Mouse (Mus musculus) liver, adult 2 months (tissue): ENCODE measurements around the gene Ube2g2. TPM values are rescaled to one million over a fixed set of nuclear protein-coding genes. Genes with fewer than 3 reads are reported as not detected.

ENCODE experiments used
- DNase-seq: peaks from one replicate; pipeline ENCODE4 v3.0.0-alpha.2; 2011; ENCODE audit warnings: low read depth, low spot score; ENCODE audit errors: extremely low read depth
- H3K27ac ChIP-seq: fragments of 200-500 bp; replicated peaks from 2 replicates; pipeline ENCODE4 v1.5.1; 2012; ENCODE audit warnings: low read depth, mild to moderate bottlenecking, control low read depth, inconsistent platforms, low read length; ENCODE audit not compliant: insufficient read depth
- H3K27me3 ChIP-seq: fragments of 200-500 bp; 2 replicates; pipeline ENCODE4 v1.6.1; 2012; ENCODE audit warnings: mild to moderate bottlenecking, moderate library complexity, low read length, inconsistent platforms; ENCODE audit not compliant: control insufficient read depth, insufficient read depth
- H3K36me3 ChIP-seq: fragments of 200-500 bp; 2 replicates; pipeline ENCODE4 v1.6.1; 2012; ENCODE audit warnings: low read length, inconsistent platforms; ENCODE audit not compliant: control insufficient read depth, insufficient read depth
- H3K4me1 ChIP-seq: fragments of 200-500 bp; 2 replicates; pipeline ENCODE4 v1.6.1; 2011; ENCODE audit warnings: low read length; ENCODE audit not compliant: control insufficient read depth, insufficient read depth
- H3K4me3 ChIP-seq: fragments of 200-500 bp; 2 replicates; pipeline ENCODE4 v1.5.1; 2011; ENCODE audit warnings: low read depth, mild to moderate bottlenecking, control low read depth, low read length, moderate library complexity; ENCODE audit not compliant: insufficient read depth
- H3K79me2 ChIP-seq: fragments of 200-500 bp; 2 replicates; pipeline ENCODE4 v1.6.1; 2012; ENCODE audit warnings: inconsistent platforms, mild to moderate bottlenecking, low read length, moderate library complexity; ENCODE audit not compliant: control insufficient read depth, insufficient read depth
- H3K9ac ChIP-seq: fragments of 200-500 bp; 2 replicates; pipeline ENCODE4 v1.6.1; 2012; ENCODE audit warnings: low read depth, mild to moderate bottlenecking, control low read depth, inconsistent platforms, low read length
- CTCF ChIP-seq: fragments of 200-500 bp; IDR thresholded peaks from 2 replicates; pipeline ENCODE4 v1.5.1; 2011; ENCODE audit warnings: low read depth, low read length, control low read depth
- POLR2A ChIP-seq: fragments of 200-500 bp; IDR thresholded peaks from 2 replicates; pipeline ENCODE4 v1.6.1; 2011; ENCODE audit warnings: low read length, control low read depth; ENCODE audit not compliant: insufficient read depth; ENCODE audit errors: extremely low read depth
- WGBS: fragments of 180-500 bp; shearing (Covaris S2); methylation state at CpG from one replicate; pipeline ENCODE4 v1.1.7; 2018; 5-methylcytosine and 5-hydroxymethylcytosine counted together
- polyA plus RNA-seq: library from polyadenylated mRNA; depleted of rRNA; stranded (reverse); fragments of >200 nt; gene quantifications from 2 replicates; pipeline ENCODE4 v1.2.3, GENCODE M21; 2012
- total RNA-seq: library from RNA; depleted of rRNA; stranded (reverse); fragments of >200 nt; gene quantifications from 2 replicates; pipeline ENCODE4 v1.2.3, GENCODE M21; 2014

Ube2g2 gene
- total and polyA plus RNA-seq, 2 experiments = 21.6 to 30.4 TPM

DNA sequence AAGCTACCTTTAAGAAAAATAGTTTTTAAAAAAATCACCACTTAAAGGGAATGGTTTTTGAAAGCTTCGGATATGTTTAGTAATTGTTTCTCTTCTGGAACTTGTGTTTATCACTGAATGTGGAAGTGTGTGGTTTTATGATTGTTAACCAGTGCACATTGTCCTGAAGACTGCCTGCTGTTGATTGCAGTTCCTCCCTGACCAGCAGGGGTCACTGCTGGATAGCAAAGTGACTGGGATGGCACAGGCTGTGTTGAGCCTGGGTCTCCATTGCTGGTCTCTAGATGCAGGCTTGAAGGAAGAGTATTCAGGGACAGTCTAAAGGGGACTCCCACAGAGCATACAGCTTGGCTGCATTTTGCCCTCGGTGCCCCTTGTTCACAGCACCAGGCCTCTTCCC lies 5.4 kb downstream of the Ube2g2 start:
- no peak overlapping the region for H3K27ac ChIP-seq
- H3K36me3 ChIP-seq = 0 out of 2 replicates have a peak, but pooled peaks cover 2% of the 10 kb centered on the region
- DNase-seq = peak; percentile 61
- H3K4me3 ChIP-seq = no peak overlapping the region
- H3K79me2 ChIP-seq = peaks cover 42% of the 10 kb centered on the region
- peaks cover 39% of the 10 kb centered on the region for H3K4me1 ChIP-seq
- H3K27me3 ChIP-seq = no peaks in the 10 kb centered on the region
- no peak overlapping the region for H3K9ac ChIP-seq
- 34% methylated on average over 2 of the region's 2 CpGs for WGBS
- TF ChIP-seq POLR2A (no peak), CTCF (peak; percentile 99)

GRCm38 (mm10) chr10:77629163-77629562 lies 7.1 kb downstream of the Ube2g2 start:
- Histone ChIP-seq H3K27ac (no peak overlapping the region), H3K4me3 (no peak overlapping the region), H3K9ac (no peak overlapping the region), H3K27me3 (no peaks in the 10 kb centered on the region), H3K79me2 (peaks cover 37% of the 10 kb centered on the region), H3K4me1 (peaks cover 42% of the 10 kb centered on the region), H3K36me3 (0 out of 2 replicates have a peak, but pooled peaks cover 3% of the 10 kb centered on the region)
- 46% methylated on average over 3 of the region's 3 CpGs for WGBS
- DNase-seq = no peak
- TF ChIP-seq POLR2A = no peak
- no peak for TF ChIP-seq CTCF

GRCm38 (mm10) chr10:77629970-77630369 lies 7.9 kb downstream of the Ube2g2 start:
- H3K4me3 ChIP-seq = no peak overlapping the region
- 34% methylated on average over 1 of the region's 1 CpGs for WGBS
- H3K27ac ChIP-seq = no peak overlapping the region
- TF ChIP-seq POLR2A (no peak), CTCF (peak; percentile 58)
- 0 out of 2 replicates have a peak, but pooled peaks cover 3% of the 10 kb centered on the region for H3K36me3 ChIP-seq
- no peak overlapping the region for H3K9ac ChIP-seq
- peak; percentile 70 for DNase-seq
- peaks cover 39% of the 10 kb centered on the region for H3K4me1 ChIP-seq
- H3K27me3 ChIP-seq = no peaks in the 10 kb centered on the region
- peaks cover 35% of the 10 kb centered on the region for H3K79me2 ChIP-seq

DNA sequence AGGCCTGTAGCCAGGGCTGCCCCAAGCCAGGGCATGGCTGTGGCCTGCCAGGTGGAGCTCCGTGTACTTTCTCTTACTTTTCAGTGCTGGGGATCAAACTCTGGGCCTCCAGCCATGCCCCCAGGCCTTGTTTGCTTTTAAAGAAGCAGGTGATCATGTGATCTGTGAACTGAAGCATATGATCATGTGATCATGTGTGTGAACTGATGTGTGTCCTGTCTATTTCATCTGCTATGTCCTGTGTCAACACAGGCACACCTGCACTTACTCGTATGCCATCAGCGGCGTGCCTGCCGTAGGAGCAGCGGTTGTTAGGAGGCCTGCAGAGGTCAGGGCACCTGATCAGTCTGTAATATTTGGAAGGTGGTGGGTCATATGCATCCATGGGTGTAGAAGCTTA lies 11.9 kb downstream of the Ube2g2 start:
- DNase-seq = peak; percentile 92
- Histone ChIP-seq H3K27ac (peak overlapping the region; percentile 53), H3K4me1 (peaks cover 52% of the 10 kb centered on the region), H3K4me3 (no peak overlapping the region), H3K36me3 (0 out of 2 replicates have a peak, but pooled peaks cover 3% of the 10 kb centered on the region), H3K9ac (no peak overlapping the region), H3K79me2 (peaks cover 23% of the 10 kb centered on the region; the same call in 1 of the 2 replicates), H3K27me3 (no peaks in the 10 kb centered on the region)
- no peak for TF ChIP-seq POLR2A
- no peak for TF ChIP-seq CTCF
- WGBS = 24% methylated on average over 6 of the region's 6 CpGs

DNA sequence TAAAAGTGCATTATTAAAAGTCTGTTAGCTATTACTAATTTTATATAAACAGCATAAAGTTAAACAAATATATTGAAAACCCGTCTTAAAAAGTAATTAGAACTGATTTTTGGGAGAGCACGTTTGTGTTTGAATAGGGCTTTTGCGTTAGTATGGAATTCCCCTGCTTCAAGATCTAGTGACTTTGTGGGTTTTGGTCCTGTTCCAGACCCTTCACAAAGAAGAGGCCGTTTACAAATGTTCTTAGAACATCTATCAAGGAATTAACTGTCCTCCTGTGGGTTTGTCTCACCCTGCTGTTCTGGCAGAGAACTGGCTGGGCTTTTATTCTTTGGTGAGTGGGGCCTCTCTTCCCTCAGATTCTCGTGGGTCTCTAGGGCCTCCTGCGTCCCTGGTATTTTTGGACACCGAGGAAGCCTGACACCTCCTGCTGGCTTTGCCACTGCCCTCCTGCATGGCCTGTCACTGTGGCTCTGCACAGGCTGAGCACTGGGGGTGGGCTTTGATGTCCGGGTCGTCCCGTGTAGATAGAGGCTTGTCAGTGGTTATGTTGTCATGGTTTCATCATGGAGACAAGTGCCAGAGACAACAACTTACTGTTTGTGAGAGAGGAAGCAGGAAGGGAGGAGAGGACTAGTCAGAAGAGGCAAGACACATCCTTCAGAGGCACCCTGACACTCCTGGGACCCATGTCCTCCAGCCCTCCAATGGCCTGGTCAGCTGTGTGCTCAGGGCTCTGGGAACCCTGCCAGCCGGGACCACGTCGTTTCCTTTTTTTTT lies 12.6 kb downstream of the Ube2g2 start:
- Histone ChIP-seq H3K79me2 (peaks cover 18% of the 10 kb centered on the region; the same call in 1 of the 2 replicates), H3K27ac (peak overlapping the region; percentile 54), H3K4me1 (peaks cover 49% of the 10 kb centered on the region), H3K9ac (no peak overlapping the region), H3K36me3 (0 out of 2 replicates have a peak, but pooled peaks cover 3% of the 10 kb centered on the region), H3K27me3 (no peaks in the 10 kb centered on the region), H3K4me3 (no peak overlapping the region)
- DNase-seq = no peak
- 43% methylated on average over 13 of the region's 13 CpGs for WGBS
- no peak for TF ChIP-seq CTCF
- no peak for TF ChIP-seq POLR2A

DNA sequence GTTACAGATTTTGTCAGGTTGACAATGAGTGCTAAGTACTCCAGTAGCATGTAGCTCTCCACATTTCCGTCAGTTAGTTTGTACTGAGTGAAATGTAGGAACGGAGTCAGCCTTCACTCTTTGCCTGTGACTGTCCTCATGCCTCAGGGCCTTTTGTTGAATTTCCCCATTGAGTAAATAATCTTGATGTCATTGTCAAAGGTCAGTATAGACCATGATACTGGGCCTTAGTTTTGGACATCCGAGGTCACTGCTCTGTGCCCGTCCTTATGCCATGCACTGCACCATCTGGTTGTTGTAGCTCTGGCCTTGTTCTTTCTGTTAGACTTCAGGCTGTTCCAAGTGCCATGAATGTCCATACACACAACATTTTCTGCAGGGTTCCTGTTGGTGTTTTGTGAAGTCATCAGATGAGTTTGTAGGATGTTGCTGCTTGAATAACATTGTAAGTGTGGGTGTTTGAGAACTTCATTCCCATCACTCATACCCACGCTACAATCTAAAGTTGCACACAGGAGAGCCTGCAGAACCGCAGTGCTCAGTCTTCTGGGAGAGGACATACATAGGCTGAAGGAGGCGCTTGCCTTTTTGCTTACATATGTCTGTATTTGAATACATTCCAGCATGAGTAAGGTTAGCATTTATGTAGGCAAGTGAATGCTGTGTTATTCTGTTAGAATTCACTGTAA lies 14.3 kb downstream of the Ube2g2 start:
- Histone ChIP-seq H3K27me3 (no peaks in the 10 kb centered on the region), H3K27ac (peak overlapping the region; percentile 72), H3K79me2 (peaks cover 6% of the 10 kb centered on the region; the same call in 1 of the 2 replicates), H3K9ac (no peak overlapping the region), H3K4me3 (no peak overlapping the region), H3K36me3 (peaks cover 8% of the 10 kb centered on the region; the same call in 1 of the 2 replicates), H3K4me1 (peaks cover 46% of the 10 kb centered on the region)
- TF ChIP-seq CTCF (no peak), POLR2A (no peak)
- peak; percentile 92 for DNase-seq
- WGBS = 54% methylated on average over 7 of the region's 7 CpGs
